Mouse (Mus musculus): Measurements from ENCODE around the gene Cd96.

GRCm38 (mm10) chr16:46001550-46002166, 118.4 kb downstream of the Cd96 start:
- TF ChIP-seq CTCF (IDR thresholded peaks at IDR 0.05; ENCODE audit: extremely low read depth, insufficient read depth, low read length) (no peak), POLR2A (IDR thresholded peaks at IDR 0.05; ENCODE audit: extremely low read depth, insufficient read depth, low read length) (no peak)
